Mouse (Mus musculus) heart, postnatal 0 days (tissue): ENCODE data around the gene Usp40.

Experiments
- CTCF ChIP-seq: IDR thresholded peaks from 2 replicates; pipeline ENCODE4 v1.5.1; 2016; ENCODE audit warnings: antibody characterized with exemption, control low read depth, low read depth
- EP300 ChIP-seq: IDR thresholded peaks from 2 replicates; pipeline ENCODE4 v1.6.1; 2016; ENCODE audit warnings: antibody characterized with exemption, low read depth

- peak; percentile 75 for TF ChIP-seq CTCF
- TF ChIP-seq EP300, result no peak
Measured at GRCm38 (mm10) chr1:87922666-87923065, 85.7 kb downstream of the Usp40 start.
